Mouse (Mus musculus): ENCODE results near the gene Prpf4b.
A peak's percentile ranks its signal among the peaks of the same experiment; 100 is the strongest.
"Not testable (repeated sequence)": the region's sequence is repeated elsewhere in the genome, so short reads cannot be mapped to it uniquely, and the experiment has no call there.

Gene Prpf4b

GRCm38 (mm10) chr13:34875166-34875710, at the start of gene Prpf4b:
Prpf4b (plus strand) TSS chr13:34875302.
- DNase-seq (ENCODE audit: low read depth), result peak; percentile 64

- no peak for DNase-seq (ENCODE audit: low read depth)
Measured at GRCm38 (mm10) chr13:34826760-34827690, 48.1 kb upstream of the Prpf4b start.

- DNase-seq (ENCODE audit: low read depth), result no peak
Measured at GRCm38 (mm10) chr13:34827988-34828882, 46.9 kb upstream of the Prpf4b start.

GRCm38 (mm10) chr13:34842851-34843250, 32.3 kb upstream of the Prpf4b start:
- no peak for DNase-seq (ENCODE audit: low read depth)

- no peak for DNase-seq (ENCODE audit: low read depth)
Measured at GRCm38 (mm10) chr13:34850759-34851158, 24.3 kb upstream of the Prpf4b start.

- no peak for DNase-seq (ENCODE audit: low read depth)
Measured at GRCm38 (mm10) chr13:34851191-34851784, 23.8 kb upstream of the Prpf4b start.

GRCm38 (mm10) chr13:34857526-34857925, 17.6 kb upstream of the Prpf4b start:
- DNase-seq (ENCODE audit: low read depth), result no peak

- DNase-seq (ENCODE audit: low read depth), result no peak
Measured at GRCm38 (mm10) chr13:34859406-34859805, 15.7 kb upstream of the Prpf4b start.

GRCm38 (mm10) chr13:34861166-34861565, 13.9 kb upstream of the Prpf4b start:
- DNase-seq (ENCODE audit: low read depth), result not testable (repeated sequence)

GRCm38 (mm10) chr13:34864420-34865169, 10.5 kb upstream of the Prpf4b start:
- peak; percentile 32 for DNase-seq (ENCODE audit: low read depth)

- DNase-seq (ENCODE audit: low read depth), result peak; percentile 89
Measured at GRCm38 (mm10) chr13:34873801-34874681, 1.1 kb upstream of the Prpf4b start.

- DNase-seq (ENCODE audit: low read depth), result not testable (repeated sequence)
Measured at GRCm38 (mm10) chr13:34874736-34875135, 366 bp upstream of the Prpf4b start.

- peak; percentile 23 for DNase-seq (ENCODE audit: low read depth)
Measured at GRCm38 (mm10) chr13:34875741-34876445, 791 bp downstream of the Prpf4b start.

- no peak for DNase-seq (ENCODE audit: low read depth)
Measured at GRCm38 (mm10) chr13:34876481-34876880, 1.4 kb downstream of the Prpf4b start.

GRCm38 (mm10) chr13:34892871-34893270, 17.8 kb downstream of the Prpf4b start:
- DNase-seq (ENCODE audit: low read depth), result no peak

GRCm38 (mm10) chr13:34914614-34915013, 39.5 kb downstream of the Prpf4b start:
- DNase-seq (ENCODE audit: low read depth), result no peak

- no peak for DNase-seq (ENCODE audit: low read depth)
Measured at GRCm38 (mm10) chr13:34916520-34917167, 41.5 kb downstream of the Prpf4b start.

- no peak for DNase-seq (ENCODE audit: low read depth)
Measured at GRCm38 (mm10) chr13:34924210-34924609, 49.1 kb downstream of the Prpf4b start, which contains the start of the genes Fam217a and 4933417A18Rik. Fam217a (minus strand) TSS chr13:34924310. 4933417A18Rik (plus strand) TSS chr13:34924409.

All from fibroblast of lung, adult 2 months (primary cell).